Mouse (Mus musculus): ENCODE data around the gene Gm13275. TPM values are rescaled to one million over a fixed set of nuclear protein-coding genes. Genes with fewer than 3 reads are reported as not detected.

Gm13275 gene
- polyA plus RNA-seq (2012; rRNA removed; ENCODE audit: low replicate concordance): not detected in 2 replicates

GRCm38 (mm10) chr4:88793936-88794675 is at the start of gene Gm13275:
Gene Gm13275, plus strand, starts transcription at chr4:88794487.

DNA sequence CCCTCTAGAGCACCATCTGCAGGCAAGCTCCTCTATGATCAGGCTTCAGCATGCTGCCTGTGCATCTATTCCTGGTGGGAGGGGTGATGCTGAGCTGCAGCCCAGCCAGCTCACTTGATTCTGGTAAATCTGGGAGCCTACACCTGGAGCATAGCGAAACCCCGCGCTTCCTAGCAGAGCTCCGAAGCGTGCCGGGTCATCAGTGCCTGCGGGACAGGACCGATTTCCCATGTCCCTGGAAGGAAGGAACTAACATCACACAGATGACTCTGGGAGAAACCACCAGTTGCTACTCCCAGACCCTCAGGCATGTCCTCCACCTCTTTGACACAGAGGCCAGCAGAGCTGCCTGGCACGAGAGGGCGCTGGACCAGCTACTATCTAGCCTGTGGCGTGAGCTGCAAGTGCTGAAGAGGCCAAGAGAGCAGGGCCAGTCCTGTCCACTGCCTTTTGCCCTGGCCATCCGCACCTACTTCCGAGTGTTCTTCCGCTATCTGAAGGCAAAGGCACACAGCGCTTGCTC is 39.4 kb upstream of the Gm13275 start, which contains the start of gene Gm13271:
TSS of gene Gm13271 (plus strand) at position 51 of the 523 bp plus-strand sequence.

GRCm38 (mm10) chr4:88759610-88760268 is 34.5 kb upstream of the Gm13275 start, which contains the start of gene Gm13283:
Gene Gm13283, plus strand, starts transcription at chr4:88760119.

GRCm38 (mm10) chr4:88773534-88773933 is 20.8 kb upstream of the Gm13275 start, which contains the start of gene Gm13290:
Gene Gm13290, plus strand, starts transcription at chr4:88773834.

DNA sequence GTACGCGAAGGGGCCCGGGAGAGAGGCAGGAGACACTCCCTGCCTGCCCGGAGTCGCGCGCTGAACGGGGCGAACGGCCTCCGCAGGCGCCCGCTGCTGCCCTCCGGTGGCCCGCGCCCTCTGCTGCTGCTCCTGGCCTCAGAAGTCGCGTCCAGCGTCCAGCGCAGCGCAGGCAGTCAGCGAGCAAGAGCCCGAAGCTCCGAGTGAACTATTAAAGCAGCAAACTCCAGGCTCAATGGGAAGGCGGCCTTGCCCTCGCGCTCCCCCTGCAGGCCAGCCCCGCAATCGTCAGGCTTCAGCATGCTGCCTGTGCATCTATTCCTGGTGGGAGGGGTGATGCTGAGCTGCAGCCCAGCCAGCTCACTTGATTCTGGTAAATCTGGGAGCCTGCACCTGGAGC is 17.7 kb upstream of the Gm13275 start, which contains the start of gene Gm13289:
TSS of gene Gm13289 (plus strand) at position 301 of the 400 bp plus-strand sequence.

GRCm38 (mm10) chr4:88779550-88779949 is 14.7 kb upstream of the Gm13275 start, which contains the start of gene Gm13272:
Gene Gm13272, plus strand, starts transcription at chr4:88779850.

DNA sequence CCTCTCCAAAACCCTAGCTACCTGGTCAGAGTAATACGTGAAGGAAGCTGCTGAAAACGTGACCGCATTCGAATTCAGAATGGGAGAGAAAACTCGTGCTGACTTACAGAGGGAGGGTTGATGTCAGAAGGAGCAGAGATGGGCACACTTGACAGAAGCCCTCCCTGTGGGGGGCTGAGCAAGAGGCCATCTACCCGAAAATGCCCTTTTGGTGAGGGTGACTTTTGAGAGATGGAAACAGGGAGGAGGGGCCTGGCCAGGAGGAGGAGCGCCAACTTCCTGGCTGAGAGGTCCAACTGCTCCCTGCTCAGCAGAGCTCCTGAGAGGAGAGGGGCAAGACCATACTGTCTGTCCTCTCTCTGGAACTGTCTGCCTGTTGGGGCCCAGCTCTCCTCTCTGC is 12.5 kb upstream of the Gm13275 start, which contains the start of gene Ifnz:
TSS of gene Ifnz (plus strand) at position 301 of the 400 bp plus-strand sequence.

GRCm38 (mm10) chr4:88785409-88785808 is 8.9 kb upstream of the Gm13275 start, which contains the start of gene Gm13276:
Gene Gm13276, plus strand, starts transcription at chr4:88785709.

DNA sequence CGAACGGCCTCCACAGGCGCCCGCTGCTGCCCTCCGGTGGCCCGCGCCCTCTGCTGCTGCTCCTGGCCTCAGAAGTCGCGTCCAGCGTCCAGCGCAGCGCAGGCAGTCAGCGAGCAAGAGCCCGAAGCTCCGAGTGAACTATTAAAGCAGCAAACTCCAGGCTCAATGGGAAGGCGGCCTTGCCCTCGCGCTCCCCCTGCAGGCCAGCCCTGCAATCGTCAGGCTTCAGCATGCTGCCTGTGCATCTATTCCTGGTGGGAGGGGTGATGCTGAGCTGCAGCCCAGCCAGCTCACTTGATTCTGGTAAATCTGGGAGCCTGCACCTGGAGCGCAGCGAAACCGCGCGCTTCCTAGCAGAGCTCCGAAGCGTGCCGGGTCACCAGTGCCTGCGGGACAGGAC is 5.9 kb upstream of the Gm13275 start, which contains the start of gene Gm13277:
TSS of gene Gm13277 (plus strand) at position 231 of the 400 bp plus-strand sequence.

DNA sequence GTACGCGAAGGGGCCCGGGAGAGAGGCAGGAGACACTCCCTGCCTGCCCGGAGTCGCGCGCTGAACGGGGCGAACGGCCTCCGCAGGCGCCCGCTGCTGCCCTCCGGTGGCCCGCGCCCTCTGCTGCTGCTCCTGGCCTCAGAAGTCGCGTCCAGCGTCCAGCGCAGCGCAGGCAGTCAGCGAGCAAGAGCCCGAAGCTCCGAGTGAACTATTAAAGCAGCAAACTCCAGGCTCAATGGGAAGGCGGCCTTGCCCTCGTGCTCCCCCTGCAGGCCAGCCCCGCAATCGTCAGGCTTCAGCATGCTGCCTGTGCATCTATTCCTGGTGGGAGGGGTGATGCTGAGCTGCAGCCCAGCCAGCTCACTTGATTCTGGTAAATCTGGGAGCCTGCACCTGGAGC is 3.0 kb upstream of the Gm13275 start, which contains the start of gene Gm13278:
TSS of gene Gm13278 (plus strand) at position 301 of the 400 bp plus-strand sequence.

DNA sequence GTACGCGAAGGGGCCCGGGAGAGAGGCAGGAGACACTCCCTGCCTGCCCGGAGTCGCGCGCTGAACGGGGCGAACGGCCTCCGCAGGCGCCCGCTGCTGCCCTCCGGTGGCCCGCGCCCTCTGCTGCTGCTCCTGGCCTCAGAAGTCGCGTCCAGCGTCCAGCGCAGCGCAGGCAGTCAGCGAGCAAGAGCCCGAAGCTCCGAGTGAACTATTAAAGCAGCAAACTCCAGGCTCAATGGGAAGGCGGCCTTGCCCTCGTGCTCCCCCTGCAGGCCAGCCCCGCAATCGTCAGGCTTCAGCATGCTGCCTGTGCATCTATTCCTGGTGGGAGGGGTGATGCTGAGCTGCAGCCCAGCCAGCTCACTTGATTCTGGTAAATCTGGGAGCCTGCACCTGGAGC is 2.8 kb downstream of the Gm13275 start, which contains the start of gene Gm13279:
TSS of gene Gm13279 (plus strand) at position 301 of the 400 bp plus-strand sequence.

GRCm38 (mm10) chr4:88799365-88799764 is 5.1 kb downstream of the Gm13275 start, which contains the start of gene Gm13285:
Gene Gm13285, plus strand, starts transcription at chr4:88799665.

DNA sequence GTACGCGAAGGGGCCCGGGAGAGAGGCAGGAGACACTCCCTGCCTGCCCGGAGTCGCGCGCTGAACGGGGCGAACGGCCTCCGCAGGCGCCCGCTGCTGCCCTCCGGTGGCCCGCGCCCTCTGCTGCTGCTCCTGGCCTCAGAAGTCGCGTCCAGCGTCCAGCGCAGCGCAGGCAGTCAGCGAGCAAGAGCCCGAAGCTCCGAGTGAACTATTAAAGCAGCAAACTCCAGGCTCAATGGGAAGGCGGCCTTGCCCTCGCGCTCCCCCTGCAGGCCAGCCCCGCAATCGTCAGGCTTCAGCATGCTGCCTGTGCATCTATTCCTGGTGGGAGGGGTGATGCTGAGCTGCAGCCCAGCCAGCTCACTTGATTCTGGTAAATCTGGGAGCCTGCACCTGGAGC is 8.7 kb downstream of the Gm13275 start, which contains the start of gene Gm13287:
TSS of gene Gm13287 (plus strand) at position 301 of the 400 bp plus-strand sequence.

DNA sequence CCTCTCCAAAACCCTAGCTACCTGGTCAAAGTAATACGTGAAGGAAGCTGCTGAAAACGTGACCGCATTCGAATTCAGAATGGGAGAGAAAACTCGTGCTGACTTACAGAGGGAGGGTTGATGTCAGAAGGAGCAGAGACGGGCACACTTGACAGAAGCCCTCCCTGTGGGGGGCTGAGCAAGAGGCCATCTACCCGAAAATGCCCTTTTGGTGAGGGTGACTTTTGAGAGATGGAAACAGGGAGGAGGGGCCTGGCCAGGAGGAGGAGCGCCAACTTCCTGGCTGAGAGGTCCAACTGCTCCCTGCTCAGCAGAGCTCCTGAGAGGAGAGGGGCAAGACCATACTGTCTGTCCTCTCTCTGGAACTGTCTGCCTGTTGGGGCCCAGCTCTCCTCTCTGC is 10.9 kb downstream of the Gm13275 start, which contains the start of gene Gm13288:
TSS of gene Gm13288 (plus strand) at position 301 of the 400 bp plus-strand sequence.

GRCm38 (mm10) chr4:88815928-88816327 is 21.6 kb downstream of the Gm13275 start, which contains the start of gene Ifna7:
Gene Ifna7, plus strand, starts transcription at chr4:88816228.

GRCm38 (mm10) chr4:88819659-88820058 is 25.4 kb downstream of the Gm13275 start, which contains the start of gene Ifna11:
Gene Ifna11, plus strand, starts transcription at chr4:88819959.

GRCm38 (mm10) chr4:88827116-88827515 is 32.8 kb downstream of the Gm13275 start, which contains the start of gene Ifna6:
Gene Ifna6, plus strand, starts transcription at chr4:88827416.

DNA sequence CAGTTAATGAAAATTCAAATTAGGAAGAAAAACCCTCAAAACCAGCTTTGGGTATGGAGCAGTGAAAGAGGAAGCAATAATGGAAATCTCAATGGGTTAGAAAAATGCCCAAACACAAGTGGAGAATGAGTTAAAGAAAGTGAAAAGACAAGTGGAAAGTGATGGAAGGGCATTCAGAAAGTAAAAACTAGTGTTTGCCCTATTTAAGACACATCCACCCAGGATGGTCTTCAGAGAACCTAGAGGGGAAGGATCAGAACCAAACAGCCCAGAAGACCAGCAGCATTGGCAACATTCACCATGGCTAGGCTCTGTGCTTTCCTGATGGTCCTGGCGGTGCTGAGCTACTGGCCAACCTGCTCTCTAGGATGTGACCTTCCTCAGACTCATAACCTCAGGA is 40.9 kb downstream of the Gm13275 start, which contains the start of gene Ifna5:
TSS of gene Ifna5 (plus strand) at position 301 of the 400 bp plus-strand sequence.

GRCm38 (mm10) chr4:88841438-88841911 is 47.2 kb downstream of the Gm13275 start, which contains the start of gene Ifna4:
Gene Ifna4, plus strand, starts transcription at chr4:88841861.

Data from subcutaneous adipose tissue, adult 2 months (tissue).